Mouse (Mus musculus) hindbrain, embryonic 14.5 days (tissue): Measurements from ENCODE around the gene Hoxa6. TPM values are rescaled to one million over a fixed set of nuclear protein-coding genes. Genes with fewer than 3 reads are reported as not detected.

ENCODE experiments used
- ATAC-seq: fragments of 200-750 bp; cut with Nextera tagmentation; 2 replicates; pipeline ENCODE4 v1.8.0; 2017; ENCODE audit warnings: moderate number of reproducible peaks, mild to moderate bottlenecking, moderate TSS enrichment, moderate library complexity; ENCODE audit not compliant: low FRiP score
- DNase-seq: peaks from one replicate; pipeline ENCODE4 v3.0.0-alpha.2; 2015; ENCODE audit warnings: low spot score
- H3K27ac ChIP-seq: fragments of 300-500 bp; sonication (generic); 2 replicates; pipeline ENCODE4 v1.5.1; 2014; ENCODE audit warnings: mild to moderate bottlenecking, moderate library complexity
- H3K27me3 ChIP-seq: fragments of 300-500 bp; sonication (generic); 2 replicates; pipeline ENCODE4 v1.6.1; 2014; ENCODE audit warnings: mild to moderate bottlenecking, low read length, mixed read lengths; ENCODE audit not compliant: control insufficient read depth, insufficient read depth
- H3K36me3 ChIP-seq: fragments of 300-500 bp; sonication (generic); replicated peaks from 2 replicates; pipeline ENCODE4 v1.6.1; 2014; ENCODE audit not compliant: control insufficient read depth, insufficient read depth
- H3K4me1 ChIP-seq: fragments of 300-500 bp; sonication (generic); replicated peaks from 2 replicates; pipeline ENCODE4 v1.6.1; 2014; ENCODE audit warnings: antibody characterized with exemption, low read length, mixed read lengths; ENCODE audit not compliant: control insufficient read depth, insufficient read depth
- H3K4me2 ChIP-seq: fragments of 300-500 bp; sonication (generic); replicated peaks from 2 replicates; pipeline ENCODE4 v1.6.1; 2014; ENCODE audit warnings: mild to moderate bottlenecking, moderate library complexity
- H3K4me3 ChIP-seq: fragments of 300-500 bp; sonication (generic); replicated peaks from 2 replicates; pipeline ENCODE4 v1.5.1; 2014; ENCODE audit warnings: mild to moderate bottlenecking, low read length
- H3K9ac ChIP-seq: fragments of 300-500 bp; sonication (generic); 2 replicates; pipeline ENCODE4 v1.6.1; 2014
- H3K9me3 ChIP-seq: fragments of 300-500 bp; sonication (generic); 2 replicates; pipeline ENCODE4 v1.6.1; 2016; ENCODE audit warnings: low read length; ENCODE audit not compliant: control insufficient read depth
- WGBS: fragments of 180-500 bp; shearing (Covaris S2); extraction: QIAGEN DNeasy Blood & Tissue Kit; methylation state at CpG from one replicate; pipeline ENCODE4 v1.1.7; 2014; 5-methylcytosine and 5-hydroxymethylcytosine counted together
- polyA plus RNA-seq: library from polyadenylated mRNA; unstranded; fragments of >200 nt; fragmentation: Nextera tagmentation; extraction: Ambion mirVana; gene quantifications from 2 replicates; pipeline ENCODE4 v1.2.1, GENCODE M21; 2014

Gene Hoxa6
- polyA plus RNA-seq, 1 experiment from 2014 or later = 29.8 TPM

- H3K9ac ChIP-seq = no peak overlapping the region
- no peaks in the 10 kb centered on the region for H3K36me3 ChIP-seq
- ATAC-seq (no peak), DNase-seq (no peak)
- under 1% methylated on average over 38 of the region's 38 CpGs for WGBS
- peaks cover 97% of the 10 kb centered on the region for H3K27me3 ChIP-seq
- H3K9me3 ChIP-seq = no peaks in the 10 kb centered on the region
- no peak overlapping the region for H3K27ac ChIP-seq
- H3K4me2 ChIP-seq = no peak overlapping the region
- no peaks in the 10 kb centered on the region for H3K4me1 ChIP-seq
- H3K4me3 ChIP-seq = no peak overlapping the region
Measured at GRCm38 (mm10) chr6:52228475-52229465, 20.2 kb upstream of the Hoxa6 start.

- Histone ChIP-seq H3K4me3 (no peak overlapping the region), H3K4me1 (no peaks in the 10 kb centered on the region), H3K4me2 (no peak overlapping the region), H3K9ac (no peak overlapping the region), H3K27ac (no peak overlapping the region), H3K27me3 (peaks cover 97% of the 10 kb centered on the region), H3K36me3 (no peaks in the 10 kb centered on the region), H3K9me3 (no peaks in the 10 kb centered on the region)
- 5% methylated on average over 11 of the region's 11 CpGs for WGBS
- DNase-seq = no peak
- no peak for ATAC-seq
Measured at GRCm38 (mm10) chr6:52227470-52228222, 19.1 kb upstream of the Hoxa6 start.

- ATAC-seq = no peak
- peaks cover 97% of the 10 kb centered on the region for H3K27me3 ChIP-seq
- no peak overlapping the region for H3K9ac ChIP-seq
- DNase-seq = no peak
- H3K9me3 ChIP-seq = no peaks in the 10 kb centered on the region
- H3K4me3 ChIP-seq = no peak overlapping the region
- no peaks in the 10 kb centered on the region for H3K36me3 ChIP-seq
- no peak overlapping the region for H3K4me2 ChIP-seq
- WGBS = 2% methylated on average over 26 of the region's 26 CpGs
- no peaks in the 10 kb centered on the region for H3K4me1 ChIP-seq
- no peak overlapping the region for H3K27ac ChIP-seq
Measured at GRCm38 (mm10) chr6:52226569-52227257, 18.2 kb upstream of the Hoxa6 start.

- WGBS = 3% methylated on average over 66 of the region's 69 CpGs
- H3K9me3 ChIP-seq = no peaks in the 10 kb centered on the region
- no peaks in the 10 kb centered on the region for H3K36me3 ChIP-seq
- H3K9ac ChIP-seq = no peak overlapping the region
- H3K4me3 ChIP-seq = no peak overlapping the region
- H3K27me3 ChIP-seq = peaks cover 99% of the 10 kb centered on the region
- 0 out of 2 replicates have a peak, but pooled peaks cover 4% of the 10 kb centered on the region for H3K4me1 ChIP-seq
- H3K4me2 ChIP-seq = no peak overlapping the region
- DNase-seq = no peak
- no peak overlapping the region for H3K27ac ChIP-seq
- no peak for ATAC-seq
Measured at GRCm38 (mm10) chr6:52225612-52226568, 17.4 kb upstream of the Hoxa6 start.

- under 1% methylated on average over 36 of the region's 36 CpGs for whole genome bisulfite sequencing
- DNase-seq = no peak
- no peak overlapping the region for H3K4me3 ChIP-seq
- H3K4me1 ChIP-seq = 0 out of 2 replicates have a peak, but pooled peaks cover 4% of the 10 kb centered on the region
- no peak overlapping the region for H3K9ac ChIP-seq
- no peak overlapping the region for H3K4me2 ChIP-seq
- no peaks in the 10 kb centered on the region for H3K36me3 ChIP-seq
- H3K9me3 ChIP-seq = no peaks in the 10 kb centered on the region
- H3K27me3 ChIP-seq = peaks cover 99% of the 10 kb centered on the region
- ATAC-seq = no peak
- H3K27ac ChIP-seq = no peak overlapping the region
Measured at GRCm38 (mm10) chr6:52224895-52225611, 16.5 kb upstream of the Hoxa6 start.

- Histone ChIP-seq H3K9ac (no peak overlapping the region), H3K27ac (no peak overlapping the region), H3K4me1 (0 out of 2 replicates have a peak, but pooled peaks cover 4% of the 10 kb centered on the region), H3K27me3 (peaks cover 99% of the 10 kb centered on the region), H3K36me3 (no peaks in the 10 kb centered on the region), H3K9me3 (no peaks in the 10 kb centered on the region), H3K4me3 (no peak overlapping the region), H3K4me2 (no peak overlapping the region)
- 1% methylated on average over 24 of the region's 24 CpGs for WGBS
- DNase-seq (no peak), ATAC-seq (no peak)
Measured at GRCm38 (mm10) chr6:52223939-52224760, 15.6 kb upstream of the Hoxa6 start.

- WGBS = 10% methylated on average over 13 of the region's 13 CpGs
- ATAC-seq = no peak
- no peak overlapping the region for H3K4me2 ChIP-seq
Measured at GRCm38 (mm10) chr6:52222729-52223128, 14.2 kb upstream of the Hoxa6 start.

More at GRCm38 (mm10) chr6:52222729-52223128, 14.2 kb upstream of the Hoxa6 start:
- H3K9me3 ChIP-seq = no peaks in the 10 kb centered on the region
- H3K9ac ChIP-seq = no peak overlapping the region
- peaks cover 100% of the 10 kb centered on the region for H3K27me3 ChIP-seq
- H3K4me1 ChIP-seq = 0 out of 2 replicates have a peak, but pooled peaks cover 4% of the 10 kb centered on the region
- no peak overlapping the region for H3K4me3 ChIP-seq
- DNase-seq = no peak
- no peak overlapping the region for H3K27ac ChIP-seq
- no peaks in the 10 kb centered on the region for H3K36me3 ChIP-seq
